Mouse (Mus musculus) cerebellum, adult 11-12 months (tissue): ENCODE results near the gene Lep.

Experiments
- DNase-seq: peaks from one replicate; pipeline ENCODE4 v3.0.0; 2022

The Lep gene

DNA sequence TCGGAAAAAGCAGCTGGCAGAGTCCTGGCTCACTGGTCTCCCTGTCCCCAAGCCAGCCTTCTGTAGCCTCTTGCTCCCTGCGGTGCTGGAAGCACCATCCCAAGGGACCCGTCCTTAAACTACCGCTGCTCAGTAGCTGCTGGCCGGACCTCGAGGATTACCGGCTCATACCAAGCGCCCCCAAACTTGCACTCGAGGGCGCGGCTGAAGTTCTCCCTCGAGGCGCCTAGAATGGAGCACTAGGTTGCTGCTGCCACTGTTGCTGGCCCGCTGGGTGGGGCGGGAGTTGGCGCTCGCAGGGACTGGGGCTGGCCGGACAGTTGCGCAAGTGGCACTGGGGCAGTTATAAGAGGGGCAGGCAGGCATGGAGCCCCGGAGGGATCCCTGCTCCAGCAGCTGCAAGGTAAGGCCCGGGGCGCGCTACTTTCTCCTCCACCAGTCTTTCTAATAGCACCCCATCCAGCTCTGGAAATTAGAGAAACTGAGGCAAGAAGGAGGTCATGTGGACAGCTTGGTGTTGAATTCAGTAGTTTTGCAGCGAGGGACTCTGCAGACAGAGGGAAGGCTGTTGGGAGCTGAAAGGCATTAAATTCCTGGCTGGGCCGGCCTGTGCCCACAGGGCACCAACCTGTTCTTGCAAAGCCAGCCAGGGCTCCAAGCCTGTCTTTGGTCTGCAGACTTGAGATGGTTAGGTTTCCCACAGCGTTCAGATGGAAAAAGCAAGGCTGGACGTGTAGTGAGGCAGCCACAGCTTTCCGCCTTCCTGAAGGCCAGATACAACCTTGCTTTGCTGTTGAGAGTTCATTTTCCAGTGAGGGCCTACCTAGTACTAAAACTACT is at the start of gene Lep:
Gene Lep, plus strand, starts transcription at position 375 of the 840 bp plus-strand sequence.
- peak; percentile 53 for DNase-seq

DNA sequence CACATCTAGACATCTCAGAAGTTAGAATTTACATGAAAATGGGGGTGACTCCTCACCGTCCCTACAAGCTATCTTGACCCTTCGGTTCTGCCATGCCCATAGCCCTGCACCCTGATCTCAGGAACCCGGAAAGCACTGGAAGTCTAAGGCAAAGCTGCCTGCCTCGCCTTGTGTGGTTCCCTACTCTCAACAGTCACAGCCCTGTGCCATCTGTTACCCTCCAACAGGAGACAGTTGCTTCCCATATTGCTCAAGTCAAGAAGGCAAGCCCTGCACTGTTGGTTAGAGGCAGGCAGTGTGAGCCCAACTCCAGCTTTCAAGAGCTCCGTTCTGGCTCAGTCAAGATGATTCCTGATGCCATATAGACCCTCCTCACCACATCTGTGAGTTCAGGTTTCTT is 48.4 kb upstream of the Lep start:
- peak; percentile 70 for DNase-seq

DNA sequence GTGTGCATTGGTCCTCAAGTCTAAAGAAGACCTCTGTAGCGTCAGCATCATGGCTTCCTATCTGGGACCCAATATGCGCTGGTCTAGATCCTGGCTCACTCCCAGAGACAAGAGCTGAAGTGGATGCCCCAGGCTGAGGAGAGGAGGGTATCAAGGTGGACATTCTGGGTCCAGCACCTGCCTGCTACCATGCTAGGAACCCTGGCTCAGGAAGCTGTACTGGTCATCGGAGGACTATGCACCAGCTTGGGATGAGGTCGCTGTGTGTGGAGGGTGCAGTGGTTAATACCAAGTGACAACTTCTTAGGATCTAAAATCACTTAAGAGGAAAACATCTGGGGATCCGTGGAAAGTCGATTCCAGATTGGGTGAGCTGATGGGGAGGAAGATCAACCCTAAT is 46.8 kb upstream of the Lep start:
- DNase-seq, result no peak

- peak; percentile 66 for DNase-seq
Observed at GRCm38 (mm10) chr6:29016891-29017412, 43.1 kb upstream of the Lep start.

DNA sequence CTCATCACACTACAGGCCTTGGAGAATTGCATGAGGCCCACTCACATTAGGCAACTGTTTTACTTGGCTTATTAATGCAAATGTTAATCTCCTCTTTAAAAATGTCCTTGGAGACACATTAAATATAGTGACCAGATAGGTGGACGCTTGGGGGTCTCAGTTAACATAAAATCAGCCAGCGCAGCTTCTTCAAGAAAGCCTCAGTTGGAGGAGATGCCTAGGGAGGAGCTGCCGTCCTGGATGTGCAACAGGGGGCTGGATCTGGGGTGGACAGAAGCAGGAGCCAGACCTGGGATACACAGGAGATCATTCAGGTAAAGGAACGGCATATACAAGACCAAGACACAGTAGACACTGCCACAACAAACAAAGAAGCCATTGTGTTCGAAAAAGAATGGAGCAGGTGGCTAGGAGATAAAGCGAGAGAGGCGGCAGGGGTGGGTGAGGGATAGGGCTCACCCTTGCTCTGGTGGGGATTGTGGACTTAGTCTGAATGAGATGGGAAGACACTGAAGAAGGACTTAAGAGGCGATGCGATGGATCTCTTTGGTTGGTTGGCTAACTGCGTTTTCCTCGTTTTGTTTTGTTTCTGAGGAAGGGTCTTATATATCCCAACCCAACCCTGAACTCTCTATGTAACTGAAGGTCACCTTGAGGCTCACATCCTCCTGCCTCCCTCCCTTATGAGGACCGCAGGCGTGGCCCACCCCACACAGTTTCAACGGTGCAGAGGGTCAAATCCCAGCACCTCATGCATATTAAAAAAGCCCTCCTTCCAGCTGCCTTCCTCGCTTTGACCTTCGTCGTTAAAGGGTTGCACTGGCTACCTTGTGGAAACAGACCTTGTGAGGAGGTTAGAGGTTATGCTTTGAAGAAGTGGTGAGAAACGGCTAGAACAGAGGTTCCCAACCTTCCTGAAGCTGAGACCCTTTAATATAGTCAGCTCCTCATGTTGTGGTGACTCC is 40.0 kb upstream of the Lep start:
- DNase-seq, result no peak

GRCm38 (mm10) chr6:29020937-29021336 is 39.1 kb upstream of the Lep start:
- DNase-seq, result no peak

GRCm38 (mm10) chr6:29021501-29021900 is 38.5 kb upstream of the Lep start:
- DNase-seq, result peak; percentile 54

DNA sequence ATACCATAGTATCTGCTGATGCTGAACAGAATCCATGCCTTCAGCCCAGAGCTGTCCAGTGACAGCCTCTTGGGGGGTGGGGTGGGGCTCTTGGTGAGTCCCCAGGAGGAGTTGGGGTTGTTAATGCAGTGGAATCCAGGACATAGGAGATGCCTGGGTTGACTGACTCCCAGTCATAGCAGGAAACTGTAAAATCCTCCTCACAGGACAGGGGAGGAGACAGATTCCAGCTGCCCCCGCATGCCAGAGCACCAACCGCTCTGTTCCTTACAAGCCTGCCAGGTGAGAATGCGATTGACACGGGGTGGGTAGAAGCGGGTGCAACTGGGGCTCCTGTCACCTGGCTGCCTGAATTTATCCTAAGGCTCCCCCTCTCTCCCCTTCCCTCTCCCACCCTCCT is 37.9 kb upstream of the Lep start:
- no peak for DNase-seq

DNA sequence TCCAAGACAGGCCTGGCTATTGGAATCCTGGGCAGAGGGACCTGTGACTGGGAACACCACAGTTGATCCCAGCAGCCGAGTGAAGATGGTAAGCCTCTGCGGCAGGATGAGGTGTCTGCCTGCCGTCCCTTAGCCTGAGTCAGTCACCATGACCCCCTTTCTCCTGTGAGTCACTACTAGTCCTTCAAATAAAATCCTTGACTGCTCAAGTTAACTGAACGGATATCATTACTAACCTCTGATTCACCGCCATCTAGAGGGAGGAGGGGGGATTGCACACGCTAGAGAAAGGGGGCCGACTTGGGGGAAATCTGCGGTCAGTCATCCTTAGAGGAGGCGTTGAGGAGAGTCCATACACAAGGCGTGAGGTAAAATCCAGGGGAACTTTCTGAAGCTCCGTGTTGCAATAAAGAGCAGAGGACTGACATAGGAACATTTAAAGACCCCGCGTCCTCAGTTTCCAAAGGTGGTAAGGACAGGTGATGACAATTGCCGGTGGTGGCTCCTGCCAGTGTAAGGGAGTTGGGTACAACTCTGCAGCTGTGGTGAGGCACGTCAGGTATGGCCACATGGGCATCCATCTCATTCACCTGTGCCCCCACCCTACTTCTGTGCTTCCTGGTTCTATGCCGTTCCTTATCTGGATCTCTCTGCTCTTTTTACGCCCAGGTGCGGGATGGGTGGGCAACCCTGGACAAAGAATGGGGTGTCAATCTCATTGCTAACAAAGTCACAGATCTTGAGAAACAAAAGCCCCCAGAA is 36.6 kb upstream of the Lep start:
- DNase-seq, result peak; percentile 64

DNA sequence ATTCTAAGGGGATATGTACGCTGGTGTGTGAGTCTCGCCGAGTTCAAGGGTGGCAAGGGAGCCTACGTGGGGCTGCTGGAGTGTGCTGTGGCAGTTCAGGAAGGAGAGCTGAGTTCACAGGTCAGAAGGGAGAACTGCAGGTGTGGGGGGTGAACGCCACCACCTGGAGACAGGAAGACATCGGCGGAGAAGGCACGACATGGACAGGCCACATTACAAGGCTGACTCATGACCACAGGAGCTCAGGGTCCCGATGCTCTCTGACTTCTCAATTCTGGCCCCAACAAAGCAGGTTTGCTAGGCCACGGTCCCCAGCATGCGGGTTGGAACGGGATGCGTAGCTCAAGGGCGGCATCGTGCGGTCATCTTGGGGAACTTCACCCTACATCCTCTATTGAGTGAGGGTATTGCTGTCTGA is 36.0 kb upstream of the Lep start:
- DNase-seq, result peak; percentile 74

GRCm38 (mm10) chr6:29025796-29026482 is 34.1 kb upstream of the Lep start:
- no peak for DNase-seq

DNA sequence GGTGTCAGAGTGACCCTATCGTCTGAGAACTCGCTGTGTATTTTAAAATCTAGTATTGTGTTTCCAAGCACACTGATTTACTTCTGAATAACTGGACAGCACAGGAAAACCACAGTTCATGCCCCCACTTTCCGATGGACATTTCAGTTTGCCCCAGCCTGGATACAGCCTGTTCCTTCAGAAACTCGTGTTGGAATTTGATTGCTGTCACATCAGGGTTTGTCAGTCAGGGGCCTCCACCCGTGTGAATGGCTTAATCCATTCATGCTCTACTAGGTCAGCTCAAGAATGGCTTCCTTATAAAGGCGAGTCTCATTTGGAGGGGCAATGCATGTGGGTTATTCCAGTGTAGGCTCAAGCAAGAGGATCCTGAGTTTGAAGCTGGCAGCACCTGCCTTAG is 33.3 kb upstream of the Lep start:
- no peak for DNase-seq

DNA sequence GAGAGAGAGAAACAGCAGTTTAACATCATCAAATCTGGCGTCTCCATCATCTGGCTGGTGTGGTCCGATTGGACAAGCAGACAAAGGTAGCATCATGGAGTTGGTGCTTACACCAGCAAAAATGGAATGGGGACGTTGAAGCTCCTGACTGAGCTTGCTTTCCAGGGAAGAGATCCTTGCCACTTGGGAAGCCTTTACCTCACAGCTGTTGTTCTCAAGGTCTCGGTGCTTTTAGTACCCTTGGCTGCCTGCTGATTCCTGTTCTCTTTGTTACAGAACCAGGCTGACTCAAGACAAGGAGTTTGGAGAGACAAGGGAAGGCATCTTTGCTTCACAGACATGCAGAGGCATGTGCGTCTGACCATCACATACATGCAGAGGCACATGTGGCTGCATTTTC is 31.9 kb upstream of the Lep start:
- no peak for DNase-seq

GRCm38 (mm10) chr6:29029521-29029920 is 30.5 kb upstream of the Lep start:
- DNase-seq, result no peak

- peak; percentile 87 for DNase-seq
Observed at GRCm38 (mm10) chr6:29031216-29031615, 28.8 kb upstream of the Lep start.

DNA sequence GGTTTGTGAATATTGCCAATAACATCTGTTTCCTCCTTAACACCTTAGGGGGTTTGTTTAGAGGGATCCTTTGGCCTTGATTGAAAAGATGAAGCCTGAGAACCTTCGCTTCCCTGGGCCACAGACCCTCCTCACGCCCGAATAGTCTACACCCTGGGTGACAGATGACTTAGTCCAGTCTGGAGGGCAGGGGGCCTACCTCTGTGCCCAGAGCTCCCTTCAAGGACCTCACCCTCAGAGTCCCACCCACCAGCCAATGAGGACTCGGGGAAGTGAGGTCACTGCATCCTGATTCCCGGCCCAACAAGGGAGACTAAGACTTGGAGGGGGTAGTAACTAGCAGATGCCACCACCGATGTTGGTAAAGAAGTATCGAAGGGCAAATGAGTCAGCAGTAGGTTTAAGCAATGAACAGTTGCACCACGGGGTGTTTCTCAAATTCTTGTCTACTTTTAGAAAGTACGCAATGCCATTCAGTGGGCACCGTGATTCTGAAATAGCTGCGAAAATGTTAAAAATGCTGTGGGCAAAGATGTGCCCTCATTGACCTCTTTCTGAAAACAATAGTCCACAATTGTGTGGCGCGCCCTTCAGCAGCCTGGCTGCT is 28.2 kb upstream of the Lep start:
- DNase-seq, result no peak

DNA sequence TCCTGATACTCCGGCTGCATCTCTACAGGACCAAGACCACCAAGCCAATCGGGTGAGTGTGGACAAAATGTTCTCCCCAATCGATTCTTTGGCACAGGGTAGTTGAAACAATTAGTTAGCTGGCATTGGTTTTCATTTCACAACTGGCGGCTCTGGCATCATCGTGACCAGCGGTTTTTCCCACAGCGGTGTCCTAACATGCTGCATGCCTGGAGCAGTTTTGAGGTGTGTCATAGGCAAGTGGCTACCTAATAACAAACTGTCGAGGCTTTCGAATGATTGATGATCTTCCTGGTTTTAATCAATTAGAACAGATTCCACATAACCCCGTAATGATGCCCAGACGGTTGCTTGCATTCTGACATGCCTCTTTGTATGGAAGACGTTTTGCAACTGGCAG is 27.6 kb upstream of the Lep start:
- no peak for DNase-seq

DNA sequence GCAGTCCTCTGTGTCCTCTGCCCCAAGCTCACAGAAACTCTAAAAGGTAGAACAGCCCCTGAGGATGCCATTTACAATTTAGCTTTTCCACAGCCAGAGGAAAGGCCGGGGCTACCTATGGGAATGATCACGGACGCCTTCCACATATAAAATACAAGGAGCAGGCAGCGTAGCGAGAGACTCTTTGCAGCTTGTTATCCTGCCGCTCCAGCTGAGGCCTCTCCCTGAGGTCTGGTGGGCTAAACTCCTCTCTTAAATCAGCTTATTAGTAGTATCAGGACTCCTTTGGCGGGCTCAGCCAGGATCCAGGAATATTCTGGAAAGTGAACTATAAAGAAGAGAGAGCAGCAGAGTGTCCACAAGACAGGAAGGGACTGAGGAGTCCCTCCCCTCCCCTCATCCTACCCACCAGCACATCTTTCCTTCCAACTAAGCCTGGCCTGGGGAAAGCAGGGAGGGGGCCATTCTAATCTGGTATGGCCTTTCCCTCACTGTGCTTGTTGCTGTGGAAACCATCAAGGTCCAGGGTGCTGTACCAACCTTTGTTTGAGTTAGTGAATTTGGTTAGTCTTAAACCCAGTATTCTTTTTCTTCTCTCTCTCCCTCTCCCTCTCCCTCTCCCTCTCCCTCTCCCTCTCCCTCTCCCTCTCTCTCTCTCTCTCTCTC is 25.9 kb upstream of the Lep start:
- no peak for DNase-seq

GRCm38 (mm10) chr6:29036698-29037097 is 23.3 kb upstream of the Lep start:
- peak; percentile 51 for DNase-seq

DNA sequence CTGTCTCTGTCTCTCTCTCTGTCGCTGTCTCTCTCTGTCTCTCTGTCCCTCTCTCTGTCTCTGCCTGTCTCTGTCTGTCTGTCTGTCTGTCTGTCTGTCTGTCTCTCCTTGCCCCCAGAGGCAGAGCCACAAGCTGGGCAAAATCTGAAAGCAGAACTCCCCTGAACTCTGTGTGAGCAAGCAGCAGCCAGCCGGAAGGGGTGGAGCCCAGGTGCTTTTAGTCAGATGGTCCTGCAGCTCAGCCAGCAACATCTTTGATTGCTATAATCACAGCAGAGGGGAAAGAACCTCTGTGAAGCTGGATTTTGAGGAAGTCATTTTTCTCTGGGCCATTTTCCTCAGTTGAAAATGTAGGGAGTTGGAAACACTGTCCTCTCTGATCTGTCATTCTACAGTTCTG is 19.8 kb upstream of the Lep start:
- no peak for DNase-seq

GRCm38 (mm10) chr6:29044029-29044428 is 16.0 kb upstream of the Lep start:
- no peak for DNase-seq
